Mouse (Mus musculus): ENCODE measurements around the gene AI182371.

The AI182371 gene

DNA sequence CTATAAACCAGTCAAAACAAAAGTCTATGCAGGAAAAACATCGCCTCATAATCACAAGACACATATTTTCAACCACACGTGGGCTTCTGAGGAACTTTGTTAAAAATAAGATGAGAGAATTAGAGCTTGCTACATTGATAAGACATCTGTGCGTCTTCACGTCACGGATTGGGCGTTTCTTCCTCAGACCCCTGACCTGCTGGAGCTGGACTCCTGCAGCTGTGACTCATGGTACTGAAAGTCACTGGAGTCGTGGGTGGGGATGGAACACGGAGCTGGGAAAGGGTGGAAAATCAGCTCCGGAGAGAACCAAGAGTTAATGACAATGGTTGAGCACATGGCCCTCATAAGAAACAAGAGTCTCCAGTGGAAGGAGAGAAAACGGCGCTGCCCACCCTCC lies 34.2 kb downstream of the AI182371 start:
- DNase-seq, result no peak

DNA sequence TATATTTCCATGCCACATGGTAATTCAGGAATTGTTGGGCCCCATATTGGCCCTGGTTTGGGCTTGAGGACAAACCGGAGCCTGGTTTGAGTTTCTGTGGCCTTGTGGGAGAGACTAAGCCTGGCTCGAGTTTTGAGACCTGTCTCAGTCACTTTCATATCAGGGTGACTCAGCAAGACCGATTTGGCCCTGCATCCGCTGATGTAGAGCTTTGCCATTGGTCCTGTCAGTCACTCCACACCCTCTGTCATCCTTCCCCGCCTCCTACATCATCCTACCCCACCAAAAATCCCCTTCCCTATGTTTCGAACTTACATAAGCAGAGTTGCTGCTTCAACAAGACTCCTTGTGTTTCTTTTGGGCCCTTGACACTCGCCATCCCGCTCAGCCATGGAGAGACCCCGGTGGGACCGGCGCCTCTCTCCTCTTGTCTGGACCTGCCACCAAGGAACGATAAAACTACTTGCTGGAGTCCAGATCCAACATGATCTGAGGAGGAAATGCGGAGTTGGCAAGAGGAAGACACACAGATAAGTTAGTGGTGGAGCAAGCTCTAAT lies 34.7 kb downstream of the AI182371 start:
- DNase-seq, result no peak

GRCm38 (mm10) chr2:35063333-35064030 lies 37.9 kb downstream of the AI182371 start:
- DNase-seq, result no peak

- DNase-seq, result no peak
These were observed 40.0 kb downstream of the AI182371 start, which contains the start of gene Hc for GRCm38 (mm10) chr2:35061338-35061737. Gene Hc (minus strand): TSS chr2:35061438.

- DNase-seq, result no peak
These were observed 40.4 kb downstream of the AI182371 start for GRCm38 (mm10) chr2:35060897-35061296.

- DNase-seq, result no peak
These were observed 41.1 kb downstream of the AI182371 start for GRCm38 (mm10) chr2:35060256-35060655.

GRCm38 (mm10) chr2:35058325-35058724 lies 43.0 kb downstream of the AI182371 start:
- no peak for DNase-seq

DNA sequence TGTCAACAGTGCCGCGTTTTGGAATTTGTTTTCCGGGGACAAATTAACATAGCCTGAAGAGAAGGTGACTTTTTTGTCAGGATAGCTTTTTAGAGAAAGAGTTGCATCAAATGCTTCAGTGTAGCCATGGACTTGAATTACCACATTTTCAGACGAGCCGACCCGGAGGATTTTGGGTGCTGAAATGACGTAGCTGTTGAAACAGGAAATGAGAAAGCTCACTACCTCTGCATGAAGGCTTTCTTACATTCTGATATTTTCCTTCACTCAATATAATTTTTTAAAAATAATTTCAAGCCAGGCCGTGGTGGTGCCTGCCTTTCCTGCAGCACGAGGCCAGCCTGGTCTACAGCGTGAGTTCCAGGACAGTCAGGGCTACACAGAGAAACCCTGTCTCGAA lies 44.1 kb downstream of the AI182371 start:
- no peak for DNase-seq

GRCm38 (mm10) chr2:35048851-35049250 lies 52.5 kb downstream of the AI182371 start:
- no peak for DNase-seq

DNA sequence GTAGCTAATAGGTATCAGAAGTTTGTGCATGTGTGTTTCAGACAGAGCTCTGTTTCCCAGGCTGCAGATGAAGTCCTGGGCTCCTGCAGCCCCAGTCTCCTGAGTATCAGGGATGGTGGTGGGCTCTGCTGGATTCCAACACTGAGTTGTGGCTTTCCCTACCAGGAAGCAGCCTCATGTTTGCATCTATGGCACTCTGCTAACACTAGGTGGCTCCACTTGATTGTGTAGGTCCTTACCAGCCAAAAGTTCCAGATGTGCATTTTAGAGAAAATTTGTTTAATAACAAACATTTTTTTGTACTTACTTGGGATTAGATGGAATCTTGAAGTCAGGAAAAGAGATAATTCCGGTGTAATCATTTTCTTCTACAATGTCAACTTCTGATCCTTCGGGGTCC lies 56.4 kb downstream of the AI182371 start:
- no peak for DNase-seq

GRCm38 (mm10) chr2:35038580-35039375 lies 62.6 kb downstream of the AI182371 start:
- DNase-seq, result no peak
